18 mouse cellular contexts compared by ENCODE assay signal in the genomic region with DNA sequence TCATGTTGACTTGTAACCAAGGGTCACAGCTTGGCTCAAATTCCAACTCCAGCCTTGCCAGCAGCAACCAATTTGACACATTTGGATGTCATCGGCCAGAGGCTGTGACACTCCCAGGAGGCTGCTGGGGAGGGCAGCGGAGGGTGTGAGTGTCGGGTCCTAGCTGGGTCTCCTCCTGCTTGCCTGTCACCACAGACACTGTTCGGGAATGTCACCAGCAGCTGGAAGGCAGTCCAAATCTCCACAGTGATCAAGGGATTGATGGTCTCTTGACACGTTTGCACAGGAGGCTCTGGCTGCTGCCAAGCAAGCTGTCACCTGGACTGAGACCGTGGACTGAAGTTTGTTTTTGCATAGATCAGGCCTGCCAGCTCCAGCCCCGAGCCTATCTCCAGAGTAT.
"Had no signal": no experiment of that assay in that cellular context is flagged by ENCODE, and none has a peak within 500 bp of the region (broad histone marks: within the 10 kb centered on the region; RNA-seq: fewer than 3 reads in every experiment).

No protein-coding gene starts in this region.

- H3K4me2 ChIP-seq: lung, embryonic 14.5 days; midbrain, embryonic 11.5 days; midbrain, embryonic 13.5 days; midbrain, embryonic 15.5 days; neural tube, embryonic 13.5 days; neural tube, embryonic 15.5 days had no signal

- H3K9me3 ChIP-seq: midbrain, embryonic 13.5 days; midbrain, embryonic 15.5 days; neural tube, embryonic 13.5 days; neural tube, embryonic 15.5 days had no signal

- H3K27ac ChIP-seq: midbrain, embryonic 13.5 days; midbrain, embryonic 15.5 days; neural tube, embryonic 13.5 days; neural tube, embryonic 15.5 days had no signal

- H3K36me3 ChIP-seq: midbrain, embryonic 13.5 days; midbrain, embryonic 15.5 days; neural tube, embryonic 13.5 days; neural tube, embryonic 15.5 days had no signal

- H3K9ac ChIP-seq: lung, embryonic 14.5 days; midbrain, embryonic 13.5 days; midbrain, embryonic 15.5 days; neural tube, embryonic 13.5 days; neural tube, embryonic 15.5 days had no signal

- ATAC-seq: midbrain, embryonic 13.5 days; midbrain, embryonic 15.5 days had no signal

- DNase-seq: lung, adult 18-20 months; lung, embryonic 14.5 days; lung, postnatal 10 days; lung, postnatal 4 days; retina, postnatal 1 day; right cerebral cortex, adult 18-20 months; right cerebral cortex, postnatal 25 days; right cerebral cortex, postnatal 4 days; spleen, adult 18-20 months; thymus, adult 18-20 months; thymus, postnatal 14 days; thymus, postnatal 36 days had no signal

- H3K4me3 ChIP-seq: midbrain, embryonic 13.5 days; midbrain, embryonic 15.5 days; myocyte; neural tube, embryonic 13.5 days; neural tube, embryonic 15.5 days had no signal

- H3K4me1 ChIP-seq: midbrain, embryonic 13.5 days; midbrain, embryonic 15.5 days; neural tube, embryonic 13.5 days; neural tube, embryonic 15.5 days had no signal

- H3K27me3 ChIP-seq: midbrain, embryonic 15.5 days; neural tube, embryonic 15.5 days had no signal
